Mouse (Mus musculus) thymus, postnatal 10 days (tissue): Measurements from ENCODE around the gene Zbtb8os.

ENCODE experiments used
- DNase-seq, 2 experiments: peaks; one replicate each; pipeline ENCODE4 v3.0.0; 2021; ENCODE audit warnings: low spot score in 2 of 2

The Zbtb8os gene

GRCm38 (mm10) chr4:129376961-129377545 is 41.6 kb downstream of the Zbtb8os start:
- peak; percentile 7 to 23 for DNase-seq

GRCm38 (mm10) chr4:129377601-129378390 is 42.3 kb downstream of the Zbtb8os start, which contains the start of gene Zbtb8a:
TSS of gene Zbtb8a (minus strand) at chr4:129378116.
- peak in 1 of 2 experiments; percentile 39 for DNase-seq

GRCm38 (mm10) chr4:129379805-129380204 is 44.3 kb downstream of the Zbtb8os start:
- DNase-seq = no peak

GRCm38 (mm10) chr4:129381148-129381547 is 45.7 kb downstream of the Zbtb8os start:
- DNase-seq = no peak

- no peak for DNase-seq
Measured at GRCm38 (mm10) chr4:129382029-129382428, 46.5 kb downstream of the Zbtb8os start.

GRCm38 (mm10) chr4:129382488-129382887 is 47.0 kb downstream of the Zbtb8os start:
- DNase-seq = no peak

GRCm38 (mm10) chr4:129383586-129383985 is 48.1 kb downstream of the Zbtb8os start:
- no peak for DNase-seq

- no peak for DNase-seq
Measured at GRCm38 (mm10) chr4:129384440-129384839, 48.9 kb downstream of the Zbtb8os start.

GRCm38 (mm10) chr4:129385685-129386084 is 50.2 kb downstream of the Zbtb8os start:
- no peak for DNase-seq

- no peak for DNase-seq
Measured at GRCm38 (mm10) chr4:129386269-129386946, 50.9 kb downstream of the Zbtb8os start.

- no peak for DNase-seq
Measured at GRCm38 (mm10) chr4:129386989-129387388, 51.5 kb downstream of the Zbtb8os start.

- DNase-seq = no peak
Measured at GRCm38 (mm10) chr4:129388404-129388803, 52.9 kb downstream of the Zbtb8os start.

GRCm38 (mm10) chr4:129390216-129390743 is 54.8 kb downstream of the Zbtb8os start:
- DNase-seq = no peak

GRCm38 (mm10) chr4:129390936-129391557 is 55.6 kb downstream of the Zbtb8os start:
- DNase-seq = no peak

- DNase-seq = peak in 1 of 2 experiments; percentile 14
Measured at GRCm38 (mm10) chr4:129394089-129394870, 58.8 kb downstream of the Zbtb8os start.

- DNase-seq = no peak
Measured at GRCm38 (mm10) chr4:129396960-129397359, 61.5 kb downstream of the Zbtb8os start.

- no peak for DNase-seq
Measured at GRCm38 (mm10) chr4:129399813-129400212, 64.3 kb downstream of the Zbtb8os start.
